Mouse (Mus musculus) bone marrow macrophage, adult 2 months (primary cell): ENCODE data around the gene Arid1a.
A peak's percentile ranks its signal among the peaks of the same experiment; 100 is the strongest.

ENCODE experiments used
- CTCF ChIP-seq: IDR thresholded peaks from 2 replicates; pipeline ENCODE4 v1.5.1; 2012; ENCODE audit warnings: low read depth, mild to moderate bottlenecking, low read length, moderate library complexity
- POLR2A ChIP-seq: IDR thresholded peaks from 2 replicates; pipeline ENCODE4 v1.6.1; 2012; ENCODE audit warnings: mild to moderate bottlenecking, low read depth, low read length, borderline replicate concordance

GRCm38 (mm10) chr4:133774570-133775554 is 18.3 kb upstream of the Arid1a start:
- TF ChIP-seq CTCF (peak; percentile 77), POLR2A (no peak)
